Mouse (Mus musculus) hindbrain, embryonic 13.5 days (tissue): ENCODE results near the gene Nrap. TPM values are rescaled to one million over a fixed set of nuclear protein-coding genes. Genes with fewer than 3 reads are reported as not detected.

ENCODE experiments used
- ATAC-seq: fragments of 200-750 bp; cut with Nextera tagmentation; 2 replicates; pipeline ENCODE4 v1.8.0; 2017; ENCODE audit warnings: moderate TSS enrichment; ENCODE audit not compliant: low FRiP score
- H3K27ac ChIP-seq: fragments of 300-500 bp; sonication (generic); 2 replicates; pipeline ENCODE4 v1.5.1; 2015; ENCODE audit warnings: inconsistent platforms, mild to moderate bottlenecking, moderate library complexity
- H3K27me3 ChIP-seq: fragments of 300-500 bp; sonication (generic); 2 replicates; pipeline ENCODE4 v1.6.1; 2015; ENCODE audit warnings: mild to moderate bottlenecking, inconsistent platforms
- H3K36me3 ChIP-seq: fragments of 300-500 bp; sonication (generic); 2 replicates; pipeline ENCODE4 v1.6.1; 2015; ENCODE audit warnings: mild to moderate bottlenecking, inconsistent platforms
- H3K4me1 ChIP-seq: fragments of 300-500 bp; sonication (generic); replicated peaks from 2 replicates; pipeline ENCODE4 v1.6.1; 2015; ENCODE audit warnings: inconsistent platforms
- H3K4me2 ChIP-seq: fragments of 300-500 bp; sonication (generic); 2 replicates; pipeline ENCODE4 v1.6.1; 2015; ENCODE audit warnings: inconsistent platforms, mild to moderate bottlenecking, moderate library complexity
- H3K4me3 ChIP-seq: fragments of 300-500 bp; sonication (generic); 2 replicates; pipeline ENCODE4 v1.5.1; 2015; ENCODE audit warnings: mild to moderate bottlenecking, inconsistent platforms
- H3K9ac ChIP-seq: fragments of 300-500 bp; sonication (generic); 2 replicates; pipeline ENCODE4 v1.6.1; 2015; ENCODE audit warnings: mild to moderate bottlenecking, inconsistent platforms
- H3K9me3 ChIP-seq: fragments of 300-500 bp; sonication (generic); 2 replicates; pipeline ENCODE4 v1.6.1; 2016; ENCODE audit warnings: inconsistent platforms
- WGBS: fragments of 180-500 bp; shearing (Covaris S2); methylation state at CpG from one replicate; pipeline ENCODE4 v1.1.7; 2015; 5-methylcytosine and 5-hydroxymethylcytosine counted together
- polyA plus RNA-seq: library from polyadenylated mRNA; unstranded; fragments of >200 nt; fragmentation: Nextera tagmentation; extraction: Ambion mirVana; gene quantifications from 2 replicates; pipeline ENCODE4 v1.2.1, GENCODE M21; 2015

Nrap gene
- polyA plus RNA-seq, 1 experiment from 2014 or later, result 0.25 TPM

DNA sequence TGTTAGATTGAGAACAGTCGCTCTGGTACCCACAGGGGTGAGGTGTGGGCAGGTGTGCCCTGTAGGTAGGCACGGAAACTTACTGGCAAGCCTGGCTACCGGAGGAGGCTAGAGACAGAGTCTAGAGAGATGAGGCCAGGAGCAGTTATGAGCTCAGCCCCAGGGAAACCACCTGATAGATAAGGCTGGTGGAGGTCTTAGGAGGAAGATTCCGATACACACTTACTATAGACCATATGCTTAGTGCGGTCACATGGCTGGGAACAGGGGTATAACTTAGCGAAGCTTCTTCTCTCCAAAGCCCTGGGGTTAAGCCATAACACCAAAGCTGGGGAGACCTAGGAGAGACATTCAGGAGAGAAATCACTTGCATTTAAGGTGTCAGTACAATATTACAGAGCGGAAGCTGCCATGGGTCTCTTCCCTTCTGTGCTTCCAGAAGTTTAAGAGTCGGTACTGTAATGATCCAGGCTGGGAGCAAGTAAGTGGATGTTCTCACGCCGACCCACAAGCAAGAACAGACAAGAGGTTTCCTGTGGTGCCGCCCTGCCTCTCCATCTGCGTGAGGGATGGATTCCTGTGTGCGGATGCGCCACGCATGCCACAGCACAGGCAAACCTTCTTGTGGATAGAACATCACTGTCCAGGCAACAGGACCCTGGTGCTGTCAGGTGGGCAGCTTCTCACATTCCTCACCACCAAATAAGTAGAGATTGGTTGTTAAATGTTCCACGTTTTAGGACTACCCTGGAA, 5.5 kb upstream of the Nrap start:
- ATAC-seq, result no peak
- no peak overlapping the region for H3K9ac ChIP-seq
- H3K27me3 ChIP-seq, result peaks cover 72% of the 10 kb centered on the region
- no peak overlapping the region for H3K4me3 ChIP-seq
- no peak overlapping the region for H3K27ac ChIP-seq
- peaks cover 17% of the 10 kb centered on the region for H3K4me1 ChIP-seq
- WGBS, result 86% methylated on average over 16 of the region's 16 CpGs
- no peaks in the 10 kb centered on the region for H3K36me3 ChIP-seq
- no peaks in the 10 kb centered on the region for H3K9me3 ChIP-seq
- H3K4me2 ChIP-seq, result no peak overlapping the region

DNA sequence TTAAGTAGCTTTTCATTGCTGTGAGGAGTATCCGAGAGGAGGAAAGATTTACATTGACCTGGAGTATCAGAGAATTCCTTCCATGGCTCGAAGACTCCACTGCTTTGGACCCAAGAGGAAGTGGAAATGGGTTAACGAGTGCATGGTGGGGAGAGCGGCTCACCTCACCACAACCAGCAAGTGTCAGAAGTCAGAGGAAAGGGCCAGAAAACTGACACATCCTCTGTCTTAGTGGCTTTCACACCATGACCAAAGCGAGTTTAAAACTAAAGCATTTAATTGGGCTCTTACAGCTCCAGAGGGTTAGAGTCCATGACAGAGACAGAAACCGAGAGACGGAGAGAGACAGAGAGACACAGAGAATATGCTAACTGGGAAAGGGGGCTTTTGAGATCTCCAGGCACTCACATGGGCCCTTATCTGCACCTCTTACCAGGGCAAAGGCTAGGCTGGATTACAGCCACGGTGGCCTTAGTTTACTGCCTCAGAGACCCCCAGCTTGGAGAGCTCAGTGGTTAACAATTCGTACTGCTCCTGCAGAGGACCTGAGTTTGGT, 3.6 kb upstream of the Nrap start:
- H3K27me3 ChIP-seq, result peaks cover 59% of the 10 kb centered on the region
- peaks cover 17% of the 10 kb centered on the region for H3K4me1 ChIP-seq
- H3K4me3 ChIP-seq, result no peak overlapping the region
- H3K9me3 ChIP-seq, result no peaks in the 10 kb centered on the region
- H3K36me3 ChIP-seq, result no peaks in the 10 kb centered on the region
- WGBS, result 90% methylated on average over 9 of the region's 9 CpGs
- H3K9ac ChIP-seq, result no peak overlapping the region
- H3K27ac ChIP-seq, result no peak overlapping the region
- no peak for ATAC-seq
- no peak overlapping the region for H3K4me2 ChIP-seq

DNA sequence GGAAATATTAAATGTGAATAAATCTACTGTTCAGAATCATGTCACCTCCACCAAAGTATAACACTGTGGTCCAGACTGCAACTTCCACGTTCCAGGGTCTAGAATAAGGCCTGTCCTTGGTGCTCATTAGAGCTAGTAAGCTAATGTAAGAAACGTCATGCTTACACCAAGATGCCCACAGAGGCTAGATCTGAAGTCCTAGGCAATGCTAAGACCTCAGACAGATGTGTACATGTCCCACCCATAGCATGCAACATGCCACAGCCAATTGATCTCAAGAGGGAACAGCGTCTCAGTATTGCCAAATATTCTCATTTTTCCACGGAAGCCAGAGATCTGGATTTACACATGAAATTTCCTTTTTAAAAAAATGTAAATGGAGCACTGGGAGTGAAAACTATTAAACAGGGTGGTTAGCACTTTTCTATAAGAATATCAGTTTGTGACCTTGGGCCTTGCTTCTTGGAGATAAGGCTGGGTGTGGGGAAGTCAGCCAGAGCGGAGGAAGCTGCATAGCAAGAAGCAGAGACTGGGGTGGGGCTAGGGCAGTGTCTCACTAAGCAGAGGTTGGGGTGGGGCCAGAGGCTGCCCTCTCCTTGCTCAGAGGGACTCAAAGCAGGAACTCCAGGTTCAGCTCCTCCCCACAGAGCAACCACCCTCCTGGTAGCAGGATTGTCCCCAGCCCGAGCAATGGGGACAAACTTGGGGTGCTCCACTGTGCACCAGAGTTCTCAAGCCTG, 1.6 kb upstream of the Nrap start:
- no peak for ATAC-seq
- no peak overlapping the region for H3K4me2 ChIP-seq
- no peak overlapping the region for H3K4me3 ChIP-seq
- peaks cover 3% of the 10 kb centered on the region for H3K4me1 ChIP-seq
- no peak overlapping the region for H3K27ac ChIP-seq
- H3K36me3 ChIP-seq, result no peaks in the 10 kb centered on the region
- no peaks in the 10 kb centered on the region for H3K9me3 ChIP-seq
- 82% methylated on average over 6 of the region's 6 CpGs for WGBS
- no peak overlapping the region for H3K9ac ChIP-seq
- H3K27me3 ChIP-seq, result peaks cover 45% of the 10 kb centered on the region

DNA sequence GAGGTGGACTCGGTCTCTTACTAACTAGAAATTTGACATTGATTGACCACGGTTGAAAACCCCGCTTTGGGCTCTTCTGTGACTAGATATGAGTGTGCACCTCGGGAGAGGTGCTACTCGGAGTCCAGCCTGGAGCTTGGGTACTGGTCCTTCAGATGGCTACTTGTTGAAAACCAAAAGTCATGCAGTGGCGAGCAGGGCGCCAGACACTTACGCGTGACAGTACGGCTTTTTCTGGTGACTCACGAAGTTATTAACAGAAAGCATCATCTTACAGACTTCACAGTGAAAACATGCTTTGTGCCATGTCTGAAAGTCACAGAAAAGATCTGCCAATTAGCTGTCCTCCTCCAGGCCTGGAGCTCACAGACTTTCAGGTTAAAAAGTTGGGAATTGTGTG, 661 bp downstream of the Nrap start:
- no peak overlapping the region for H3K4me2 ChIP-seq
- no peak for ATAC-seq
- H3K4me3 ChIP-seq, result no peak overlapping the region
- H3K4me1 ChIP-seq, result no peaks in the 10 kb centered on the region
- no peaks in the 10 kb centered on the region for H3K9me3 ChIP-seq
- no peak overlapping the region for H3K9ac ChIP-seq
- peaks cover 22% of the 10 kb centered on the region for H3K27me3 ChIP-seq
- H3K27ac ChIP-seq, result no peak overlapping the region
- no peaks in the 10 kb centered on the region for H3K36me3 ChIP-seq
- WGBS, result 91% methylated on average over 11 of the region's 11 CpGs

DNA sequence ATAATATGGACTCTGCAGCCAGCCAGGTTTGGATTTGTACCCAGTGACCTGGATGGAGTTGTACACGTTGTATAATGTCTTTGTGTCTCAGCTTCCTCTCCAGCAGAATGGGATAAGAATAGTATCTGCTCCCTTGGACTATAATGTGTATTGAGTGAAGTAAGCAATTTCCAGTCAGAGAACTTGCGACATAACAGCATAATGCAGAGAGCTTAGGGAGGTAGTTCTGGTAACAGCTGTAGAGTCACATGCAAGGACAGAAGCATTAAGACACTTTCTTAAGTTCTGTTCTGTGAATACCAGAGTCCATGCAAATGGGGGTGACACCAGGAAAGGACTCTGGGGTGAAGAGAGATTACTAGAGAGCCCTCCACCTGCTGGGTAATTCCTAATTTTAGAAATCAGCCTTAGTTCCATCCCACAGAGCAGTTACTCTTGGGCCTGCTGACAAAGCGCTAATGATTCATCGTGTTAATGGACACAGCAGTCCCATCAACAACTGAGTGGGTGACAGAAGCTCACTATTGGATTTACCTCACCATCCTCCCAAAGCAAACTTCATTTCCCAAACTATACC, 2.0 kb downstream of the Nrap start:
- WGBS, result 87% methylated on average over 4 of the region's 4 CpGs
- H3K4me1 ChIP-seq, result no peaks in the 10 kb centered on the region
- H3K27me3 ChIP-seq, result peaks cover 11% of the 10 kb centered on the region; the same call in 1 of the 2 replicates
- no peak overlapping the region for H3K9ac ChIP-seq
- no peak overlapping the region for H3K4me3 ChIP-seq
- no peaks in the 10 kb centered on the region for H3K9me3 ChIP-seq
- H3K36me3 ChIP-seq, result no peaks in the 10 kb centered on the region
- no peak overlapping the region for H3K27ac ChIP-seq
- H3K4me2 ChIP-seq, result no peak overlapping the region
- ATAC-seq, result no peak

DNA sequence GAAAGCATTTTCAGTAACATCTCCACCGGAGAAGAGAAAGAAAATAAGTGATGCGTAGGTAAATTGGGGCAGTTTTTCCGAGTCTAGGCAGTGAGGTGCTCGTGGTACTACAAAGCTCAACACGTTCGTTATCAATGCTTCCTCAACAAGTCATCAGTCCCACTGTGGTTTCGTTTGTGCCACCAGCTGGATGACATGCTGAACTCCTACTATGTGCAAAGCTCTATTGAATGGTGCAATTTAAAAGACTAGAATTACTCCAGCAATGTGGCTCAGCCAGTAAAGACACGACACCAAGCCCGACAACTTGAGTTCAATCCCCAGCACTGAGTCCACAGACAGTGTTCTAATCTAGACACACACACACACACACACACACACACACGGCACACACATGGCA, 3.7 kb downstream of the Nrap start:
- Histone ChIP-seq H3K27ac (no peak overlapping the region), H3K4me1 (no peaks in the 10 kb centered on the region), H3K36me3 (no peaks in the 10 kb centered on the region), H3K9ac (no peak overlapping the region), H3K9me3 (no peaks in the 10 kb centered on the region), H3K4me2 (no peak overlapping the region), H3K4me3 (no peak overlapping the region), H3K27me3 (no peaks in the 10 kb centered on the region)
- ATAC-seq, result no peak
- 88% methylated on average over 10 of the region's 10 CpGs for WGBS

DNA sequence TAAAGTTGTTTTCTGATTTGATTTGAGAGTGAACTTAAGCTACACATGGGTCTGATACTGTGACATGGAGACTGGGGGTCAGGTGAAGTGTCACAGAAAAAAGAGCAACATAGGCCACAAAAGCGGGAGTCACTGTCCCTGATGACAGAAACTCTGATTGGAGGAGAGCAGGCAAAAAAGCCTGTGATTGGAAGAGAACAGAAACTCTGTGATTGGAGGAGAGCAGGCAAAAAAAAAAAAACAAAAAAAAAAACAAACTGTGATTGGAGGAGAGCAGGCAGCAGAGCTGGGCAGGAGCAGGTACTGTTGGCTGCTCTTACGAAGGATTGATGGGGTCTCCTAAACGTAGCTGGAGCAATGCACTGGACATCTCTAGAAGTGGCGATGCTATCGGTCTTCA, 4.3 kb downstream of the Nrap start:
- 82% methylated on average over 5 of the region's 5 CpGs for WGBS
- ATAC-seq, result no peak
- no peaks in the 10 kb centered on the region for H3K27me3 ChIP-seq
- no peak overlapping the region for H3K27ac ChIP-seq
- no peak overlapping the region for H3K4me2 ChIP-seq
- no peaks in the 10 kb centered on the region for H3K36me3 ChIP-seq
- no peaks in the 10 kb centered on the region for H3K4me1 ChIP-seq
- H3K4me3 ChIP-seq, result no peak overlapping the region
- H3K9me3 ChIP-seq, result no peaks in the 10 kb centered on the region
- no peak overlapping the region for H3K9ac ChIP-seq

DNA sequence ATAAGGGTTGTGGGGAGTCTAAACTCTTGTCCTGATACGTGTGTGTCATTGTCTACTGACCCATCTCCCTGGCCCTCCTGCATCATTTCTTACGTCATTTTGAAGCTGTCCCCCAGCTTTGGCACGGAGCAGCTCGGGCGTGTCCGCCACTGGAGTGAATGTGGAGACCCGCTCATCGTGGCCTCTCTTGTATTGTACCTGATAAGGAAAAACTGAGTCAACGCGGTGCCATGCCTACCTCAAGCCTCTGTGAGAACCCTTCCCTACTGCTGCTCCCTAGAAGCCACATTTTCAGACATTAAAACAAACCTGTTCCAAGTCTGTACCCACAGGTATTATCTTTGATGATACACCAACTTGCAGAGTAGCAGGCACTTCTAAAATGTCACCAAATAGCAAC, 8.4 kb downstream of the Nrap start:
- Histone ChIP-seq H3K4me1 (no peaks in the 10 kb centered on the region), H3K4me2 (no peak overlapping the region), H3K4me3 (no peak overlapping the region), H3K9me3 (no peaks in the 10 kb centered on the region), H3K9ac (no peak overlapping the region), H3K27ac (no peak overlapping the region), H3K27me3 (no peaks in the 10 kb centered on the region), H3K36me3 (no peaks in the 10 kb centered on the region)
- no peak for ATAC-seq
- WGBS, result 92% methylated on average over 10 of the region's 10 CpGs

DNA sequence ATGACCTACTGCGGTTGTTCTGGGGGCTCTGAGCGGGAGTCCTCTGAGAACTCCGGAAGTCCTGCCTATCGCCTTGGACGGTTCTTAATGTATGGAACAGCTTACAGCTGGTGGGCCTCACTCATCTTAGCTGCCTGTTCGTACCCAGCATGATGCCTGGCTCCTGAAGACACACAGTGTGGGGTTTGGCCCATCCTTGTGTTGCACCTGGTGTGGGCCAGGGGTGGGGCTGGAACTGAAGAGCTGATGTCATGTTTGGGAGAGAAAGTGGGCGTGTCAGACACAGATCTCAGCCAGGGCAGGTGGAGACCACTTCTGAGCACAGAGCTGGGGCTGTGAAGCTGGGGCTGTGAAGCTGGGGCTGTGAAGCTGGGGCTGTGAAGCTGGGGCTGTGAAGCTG, 9.5 kb downstream of the Nrap start:
- no peaks in the 10 kb centered on the region for H3K36me3 ChIP-seq
- no peaks in the 10 kb centered on the region for H3K4me1 ChIP-seq
- no peaks in the 10 kb centered on the region for H3K9me3 ChIP-seq
- H3K9ac ChIP-seq, result no peak overlapping the region
- no peak overlapping the region for H3K4me2 ChIP-seq
- no peak overlapping the region for H3K4me3 ChIP-seq
- no peak overlapping the region for H3K27ac ChIP-seq
- H3K27me3 ChIP-seq, result no peaks in the 10 kb centered on the region
- WGBS, result 83% methylated on average over 7 of the region's 7 CpGs
- ATAC-seq, result no peak

DNA sequence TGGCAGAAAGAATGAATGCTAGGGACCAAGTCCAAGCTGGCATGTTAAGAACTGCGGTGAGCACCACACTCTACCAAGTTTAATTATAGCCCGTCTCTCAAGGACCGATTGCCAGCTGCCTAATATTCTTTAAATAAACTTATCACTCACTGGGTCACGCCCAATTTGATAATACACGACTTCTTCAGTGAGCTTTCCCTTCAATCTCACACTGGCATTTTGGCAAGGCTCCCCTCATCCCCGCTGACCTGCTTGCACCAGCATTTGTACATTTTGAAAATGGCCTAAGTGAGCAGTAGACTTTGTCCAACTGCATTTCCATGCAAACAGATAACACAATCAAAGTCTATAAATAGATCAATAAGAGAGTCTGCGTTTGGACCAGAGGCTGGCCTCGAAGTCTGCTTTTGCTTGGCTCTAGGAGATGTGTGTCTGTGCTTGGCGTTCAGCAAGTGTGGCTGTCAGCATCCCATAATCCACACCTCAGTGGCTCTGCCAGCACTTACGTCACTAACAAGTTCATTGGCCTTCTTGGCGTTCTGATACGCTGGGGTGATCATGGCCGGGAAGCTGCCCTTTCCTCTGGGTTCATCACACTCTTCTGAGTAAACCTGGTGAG, 11.2 kb downstream of the Nrap start:
- Histone ChIP-seq H3K9me3 (no peaks in the 10 kb centered on the region), H3K4me2 (no peak overlapping the region), H3K4me3 (no peak overlapping the region), H3K36me3 (no peaks in the 10 kb centered on the region), H3K27ac (no peak overlapping the region), H3K27me3 (no peaks in the 10 kb centered on the region), H3K9ac (no peak overlapping the region), H3K4me1 (no peaks in the 10 kb centered on the region)
- 87% methylated on average over 13 of the region's 13 CpGs for WGBS
- ATAC-seq, result no peak

DNA sequence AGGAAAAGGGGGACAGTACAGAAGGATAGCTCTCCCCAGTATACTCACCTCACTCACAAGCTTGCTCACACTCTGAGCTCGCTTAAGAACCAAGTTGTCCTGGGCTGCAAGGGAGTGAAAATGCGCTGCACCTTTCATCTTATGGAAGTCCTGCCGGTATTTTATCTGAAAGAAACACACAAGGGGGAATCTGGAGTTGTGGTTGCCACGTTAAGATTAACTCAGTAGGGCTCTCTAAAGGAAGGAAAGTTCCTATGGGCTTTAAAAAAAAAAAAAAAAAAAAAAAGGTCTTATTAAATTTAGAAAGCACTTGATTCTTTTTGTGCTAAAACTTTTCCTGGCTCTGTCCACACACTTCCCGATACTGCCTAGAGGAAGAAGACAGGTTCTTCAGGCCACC, 11.8 kb downstream of the Nrap start:
- H3K4me1 ChIP-seq, result no peaks in the 10 kb centered on the region
- no peak overlapping the region for H3K4me2 ChIP-seq
- H3K27me3 ChIP-seq, result no peaks in the 10 kb centered on the region
- H3K9me3 ChIP-seq, result no peaks in the 10 kb centered on the region
- H3K27ac ChIP-seq, result no peak overlapping the region
- H3K36me3 ChIP-seq, result no peaks in the 10 kb centered on the region
- H3K4me3 ChIP-seq, result no peak overlapping the region
- no peak overlapping the region for H3K9ac ChIP-seq
- no peak for ATAC-seq
- 85% methylated on average over 5 of the region's 5 CpGs for WGBS

DNA sequence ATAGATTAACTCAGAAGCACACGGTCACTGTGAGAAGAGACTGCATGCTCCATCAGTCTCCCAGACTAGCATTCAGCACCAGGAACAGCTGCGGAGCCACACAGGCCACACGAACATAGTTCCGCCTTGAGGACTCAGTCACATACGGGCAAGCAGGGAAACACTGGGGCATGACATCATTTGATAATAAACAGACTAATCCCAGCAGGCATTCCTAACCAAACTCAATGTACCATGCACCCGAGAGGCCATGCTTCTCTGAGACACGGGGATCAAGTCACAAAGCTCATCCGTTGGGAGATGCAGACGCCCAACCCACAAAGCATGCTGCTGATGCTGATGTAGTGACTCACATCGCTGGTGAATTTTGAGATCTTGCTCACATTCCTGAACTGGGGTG, 15.8 kb downstream of the Nrap start:
- Histone ChIP-seq H3K4me2 (no peak overlapping the region), H3K27me3 (no peaks in the 10 kb centered on the region), H3K4me1 (no peaks in the 10 kb centered on the region), H3K4me3 (no peak overlapping the region), H3K9ac (no peak overlapping the region), H3K9me3 (no peaks in the 10 kb centered on the region), H3K27ac (no peak overlapping the region), H3K36me3 (no peaks in the 10 kb centered on the region)
- ATAC-seq, result no peak
- WGBS, result 58% methylated on average over 10 of the region's 10 CpGs
